Mouse (Mus musculus): ENCODE measurements around the gene Nrp2.
A peak's percentile ranks its signal among the peaks of the same experiment; 100 is the strongest.

Gene Nrp2

DNA sequence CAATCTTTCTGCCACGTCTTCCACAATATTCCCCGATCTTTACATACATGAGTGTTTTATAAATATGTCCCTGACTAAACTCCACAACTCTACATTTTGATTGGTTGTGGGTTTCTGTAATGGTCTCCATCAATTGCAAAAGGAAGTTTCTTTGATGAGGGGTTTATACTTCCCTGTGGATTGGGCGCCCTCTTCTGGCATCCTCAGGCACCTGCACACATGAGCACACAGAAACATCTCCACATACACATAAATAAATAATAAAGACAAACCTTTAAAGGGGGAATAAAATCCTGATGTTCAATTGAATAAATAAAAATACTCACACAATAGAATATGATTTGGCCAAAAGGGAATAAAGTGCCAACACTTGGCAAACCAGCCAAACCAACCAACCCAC is 117.1 kb downstream of the Nrp2 start:
- DNase-seq (ENCODE audit: low spot score), result peak; percentile 20

DNA sequence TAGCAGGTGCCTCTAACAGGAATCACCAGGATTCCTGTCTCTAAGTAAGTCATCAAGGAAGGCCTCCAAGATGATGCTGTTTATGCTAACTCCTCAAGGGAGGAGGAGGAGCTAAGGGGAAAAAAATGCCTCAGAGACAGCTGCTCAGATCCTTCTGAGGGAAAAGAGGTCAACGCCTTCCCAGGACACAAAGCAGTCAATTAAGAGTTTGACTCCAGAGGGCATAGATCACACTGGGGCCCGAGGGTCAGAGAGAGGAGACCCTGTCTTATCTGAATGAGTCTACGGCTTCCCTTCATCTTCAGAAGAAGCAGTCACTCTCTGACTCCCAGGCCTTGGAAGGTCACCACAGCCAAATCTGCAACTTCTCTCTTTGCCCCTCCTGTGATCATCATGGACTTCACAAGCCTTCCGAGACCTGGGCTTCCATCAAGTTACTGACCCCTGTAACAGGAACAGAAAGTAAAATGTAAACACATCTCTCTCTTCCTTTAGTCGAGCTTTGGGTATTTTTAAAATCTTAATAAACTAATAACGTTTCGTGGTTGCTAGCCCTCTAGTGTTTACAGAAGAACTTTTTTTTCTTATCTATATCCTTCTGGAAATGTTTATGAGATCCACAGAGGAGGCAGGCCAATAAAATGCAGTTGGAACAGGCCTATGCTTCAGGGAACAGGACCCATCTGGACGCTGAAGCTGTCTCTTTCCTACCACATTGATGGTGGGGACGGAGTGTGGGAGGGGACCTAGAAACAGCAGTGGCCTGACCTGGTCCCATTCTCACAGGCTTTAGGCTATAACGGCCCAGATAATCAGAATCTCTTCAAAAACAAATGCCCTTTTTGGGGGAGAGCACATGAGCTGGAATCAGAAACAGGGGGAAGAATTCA is 118.7 kb downstream of the Nrp2 start:
- DNase-seq (ENCODE audit: low spot score), result no peak

GRCm38 (mm10) chr1:62823549-62824195 is 120.6 kb downstream of the Nrp2 start:
- DNase-seq (ENCODE audit: low spot score), result no peak

- DNase-seq (ENCODE audit: low spot score), result no peak
Measured at GRCm38 (mm10) chr1:62825822-62826765, 123.0 kb downstream of the Nrp2 start.

- no peak for DNase-seq (ENCODE audit: low spot score)
Measured at GRCm38 (mm10) chr1:62827316-62827715, 124.2 kb downstream of the Nrp2 start.

GRCm38 (mm10) chr1:62828156-62828555 is 125.1 kb downstream of the Nrp2 start:
- DNase-seq (ENCODE audit: low spot score), result no peak

- DNase-seq (ENCODE audit: low spot score), result no peak
Measured at GRCm38 (mm10) chr1:62829690-62830417, 126.8 kb downstream of the Nrp2 start.

DNA sequence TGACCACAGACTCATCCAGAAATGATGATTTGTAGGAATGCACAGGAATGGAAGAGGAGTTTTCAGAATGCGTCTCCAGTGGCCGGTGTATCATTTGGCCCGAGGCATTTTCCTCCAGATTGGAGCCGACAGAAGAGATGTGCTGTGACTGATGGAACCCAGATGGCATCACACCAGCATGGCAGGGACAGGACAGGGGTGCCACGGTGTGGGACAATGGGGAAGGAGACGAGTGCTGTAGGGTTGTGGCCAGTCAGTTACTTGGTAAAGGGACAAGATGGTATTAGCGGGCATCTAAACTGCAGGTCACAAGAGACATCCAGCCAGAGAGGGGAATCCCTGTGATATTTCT is 127.3 kb downstream of the Nrp2 start:
- DNase-seq (ENCODE audit: low spot score), result no peak

GRCm38 (mm10) chr1:62831725-62832455 is 128.8 kb downstream of the Nrp2 start:
- DNase-seq (ENCODE audit: low spot score), result no peak

DNA sequence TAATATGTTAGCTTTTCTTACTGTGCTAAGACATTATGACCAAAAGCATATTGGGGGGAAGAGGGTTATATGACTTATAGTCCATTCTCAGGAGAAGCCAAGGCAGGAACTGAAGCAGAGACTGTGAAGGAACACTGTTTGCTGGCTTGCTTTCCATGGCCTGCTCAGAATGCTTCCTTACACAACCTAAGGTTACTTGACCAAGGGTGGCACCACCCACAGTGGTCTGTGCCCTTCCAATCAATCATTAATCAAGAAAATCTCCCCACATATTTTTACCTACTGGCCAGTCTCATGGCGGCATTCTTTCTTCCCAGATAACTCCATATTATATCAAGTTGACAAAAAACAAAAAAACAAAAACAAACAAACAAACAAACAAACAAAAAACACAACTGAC is 130.3 kb downstream of the Nrp2 start:
- DNase-seq (ENCODE audit: low spot score), result no peak

DNA sequence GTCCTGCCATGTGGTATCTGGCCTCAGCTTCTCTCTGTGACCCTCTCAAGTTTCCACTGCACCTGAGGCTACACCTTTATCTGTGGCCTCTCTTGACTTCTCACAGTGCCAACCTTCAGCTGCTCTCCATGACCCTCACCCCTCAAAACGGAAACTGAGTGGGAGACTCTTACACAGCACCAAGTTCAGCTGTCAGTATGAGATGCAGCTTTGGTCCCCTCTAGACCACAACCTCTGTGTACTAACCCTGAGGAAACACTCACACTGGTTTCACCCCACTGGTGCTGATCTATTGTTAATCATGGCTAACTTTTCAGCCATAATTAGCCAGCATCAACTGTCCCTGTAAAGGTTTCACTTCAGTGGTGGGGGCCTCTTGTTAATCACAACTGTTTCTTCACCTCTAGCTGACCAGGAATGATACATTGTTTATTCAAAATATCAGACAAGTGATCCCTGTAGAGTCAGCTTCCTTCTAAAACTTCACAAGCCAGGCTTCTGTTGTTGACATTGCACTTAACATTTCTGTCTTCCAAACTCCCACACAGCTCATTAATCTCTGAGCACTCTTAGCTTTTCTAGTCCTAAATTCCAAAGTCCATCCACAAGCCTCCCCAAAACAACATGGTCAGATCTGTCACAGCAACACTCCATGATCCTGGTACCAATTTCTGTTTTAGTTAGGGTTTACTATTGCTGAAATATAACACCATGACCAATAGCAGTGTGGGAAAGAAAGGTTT is 131.5 kb downstream of the Nrp2 start:
- DNase-seq (ENCODE audit: low spot score), result no peak

DNA sequence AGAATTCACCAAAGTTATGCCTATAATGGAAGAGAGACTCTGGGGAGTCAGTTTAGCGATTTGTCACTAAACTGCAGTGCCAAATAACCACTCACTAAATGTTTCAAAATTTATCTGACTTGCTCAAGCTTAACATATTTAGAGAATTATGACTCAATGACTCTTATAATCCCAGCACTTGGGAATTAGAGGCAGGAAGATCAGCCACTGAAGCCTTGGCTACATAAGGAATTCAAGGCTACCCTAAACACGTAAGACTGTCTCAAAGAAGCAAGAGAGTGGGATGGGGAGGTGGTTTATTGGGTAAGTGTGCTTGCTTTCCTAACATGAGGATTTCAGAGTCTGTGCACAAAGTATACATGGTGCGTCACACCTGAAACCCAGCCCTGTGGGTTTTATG is 135.0 kb downstream of the Nrp2 start:
- DNase-seq (ENCODE audit: low spot score), result no peak

- no peak for DNase-seq (ENCODE audit: low spot score)
Measured at GRCm38 (mm10) chr1:62838631-62839030, 135.5 kb downstream of the Nrp2 start.

DNA sequence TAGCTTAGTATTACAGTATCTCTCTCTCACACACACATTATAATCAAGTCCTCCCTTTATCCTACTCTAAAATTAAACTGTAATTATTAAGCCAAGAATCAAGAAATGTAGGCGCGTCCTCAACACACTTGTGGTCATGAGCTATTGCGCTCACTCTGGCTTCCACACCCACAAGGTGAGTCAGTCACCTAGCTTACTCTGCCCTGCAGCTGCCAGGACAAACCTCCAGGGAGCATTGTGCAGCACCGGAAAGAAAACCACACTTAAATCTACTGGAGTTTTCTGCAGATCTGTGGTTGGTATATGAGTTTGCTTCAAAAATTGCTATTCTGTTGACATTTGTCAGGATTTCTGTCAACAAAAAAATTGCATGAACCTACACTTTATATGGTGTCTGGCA is 140.1 kb downstream of the Nrp2 start:
- DNase-seq (ENCODE audit: low spot score), result no peak

GRCm38 (mm10) chr1:62850990-62851940 is 148.2 kb downstream of the Nrp2 start:
- no peak for DNase-seq (ENCODE audit: low spot score)

GRCm38 (mm10) chr1:62853362-62853761 is 150.3 kb downstream of the Nrp2 start:
- DNase-seq (ENCODE audit: low spot score), result no peak

- DNase-seq (ENCODE audit: low spot score), result no peak
Measured at GRCm38 (mm10) chr1:62853996-62854395, 150.9 kb downstream of the Nrp2 start.

DNA sequence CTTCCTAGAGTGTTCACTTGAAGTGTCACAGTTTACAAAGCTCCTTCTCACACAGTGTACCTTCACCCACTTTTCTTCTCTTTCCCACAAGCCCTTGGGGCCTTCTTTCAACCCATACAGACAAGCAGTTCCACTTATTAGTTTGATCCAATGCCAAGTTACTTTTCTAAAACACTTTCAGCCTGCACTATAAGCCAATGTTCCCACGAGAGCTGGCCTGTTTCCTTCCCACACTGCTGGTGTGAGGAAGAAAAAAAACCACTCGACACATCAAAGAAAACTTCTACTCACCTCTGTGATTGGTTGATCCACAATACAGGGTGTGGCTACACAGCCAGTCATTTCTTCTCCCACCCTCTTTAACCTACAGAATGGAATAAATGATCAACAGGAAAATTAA is 156.0 kb downstream of the Nrp2 start:
- DNase-seq (ENCODE audit: low spot score), result no peak

All from c-Kit-positive CD71-positive TER-119-positive erythroid progenitor cells, embryonic 14.5 days (primary cell).